Mouse (Mus musculus): ENCODE results near the gene Odf3b. TPM values are rescaled to one million over a fixed set of nuclear protein-coding genes. Genes with fewer than 3 reads are reported as not detected.

Odf3b gene
- total and polyA plus RNA-seq, 2 experiments from 2014 or later: 5.0 to 9.9 TPM

DNA sequence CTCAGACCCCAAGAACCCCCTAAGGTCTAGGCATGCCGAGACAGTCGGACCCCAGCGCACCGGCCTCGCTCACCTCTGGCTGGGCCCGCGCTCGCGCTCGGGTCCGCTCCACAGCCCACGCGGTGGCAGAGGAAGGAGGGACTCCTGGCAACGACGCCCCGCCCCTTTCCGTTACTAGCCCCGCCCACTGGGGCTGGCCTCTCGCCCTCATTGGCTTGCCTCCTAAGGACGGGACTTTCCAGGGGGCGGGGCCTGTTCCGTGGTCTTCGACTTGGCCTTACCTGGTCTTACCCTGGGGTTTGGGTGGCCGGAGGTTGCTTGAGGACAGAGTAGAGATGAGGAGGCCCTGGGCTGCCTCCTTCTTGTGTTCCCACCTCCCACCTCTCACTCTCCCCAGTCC, 31.0 kb upstream of the Odf3b start, which contains the start of gene Syce3:
TSS of gene Syce3 (minus strand) at position 386 of the 400 bp plus-strand sequence.
- 92% methylated on average over 24 of the region's 24 CpGs for WGBS
- Histone ChIP-seq H3K4me2 (ENCODE audit: low read depth) (no peak within 1 kb of the TSS), H3K9me3 (ENCODE audit: low read length) (peaks cover 5% of the 10 kb centered on the region; the same call in 1 of the 2 replicates), H3K4me3 (ENCODE audit: low read depth, low read length) (no peak within 1 kb of the TSS), H3K36me3 (ENCODE audit: insufficient read depth) (no peaks in the 10 kb centered on the region), H3K27ac (ENCODE audit: low read depth, low read length) (no peak within 1 kb of the TSS), H3K9ac (no peak within 1 kb of the TSS), H3K4me1 (ENCODE audit: insufficient read depth) (no peaks in the 10 kb centered on the region), H3K27me3 (ENCODE audit: insufficient read depth, low read length) (no peaks in the 10 kb centered on the region)
- ATAC-seq (no peak), DNase-seq (no peak)
- TF ChIP-seq CTCF (IDR thresholded peaks at IDR 0.05; ENCODE audit: low read depth): no peak

DNA sequence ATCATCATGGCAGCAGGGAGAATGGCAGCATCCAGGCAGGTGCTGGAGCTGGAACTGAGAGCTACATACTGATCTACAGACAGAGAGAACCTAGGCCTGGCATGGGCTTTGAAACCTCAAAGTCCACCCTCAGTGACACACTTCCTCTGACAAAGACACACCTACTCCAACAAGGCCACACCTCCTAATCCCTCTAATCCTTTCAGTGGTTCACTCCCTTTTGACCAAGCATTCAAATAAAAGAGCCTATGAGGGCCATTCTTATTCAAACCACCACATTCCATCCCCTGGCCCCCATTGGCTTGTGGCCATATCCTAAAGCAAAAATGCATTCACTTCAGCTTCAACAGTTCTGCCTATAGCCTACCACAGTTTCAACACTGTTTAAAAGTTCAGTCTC, 27.6 kb upstream of the Odf3b start:
- no peaks in the 10 kb centered on the region for H3K4me1 ChIP-seq (ENCODE audit: insufficient read depth)
- H3K36me3 ChIP-seq (ENCODE audit: insufficient read depth): no peaks in the 10 kb centered on the region
- H3K4me2 ChIP-seq (ENCODE audit: low read depth): no peak overlapping the region
- H3K4me3 ChIP-seq (ENCODE audit: low read depth, low read length): no peak overlapping the region
- no peak overlapping the region for H3K27ac ChIP-seq (ENCODE audit: low read depth, low read length)
- no peaks in the 10 kb centered on the region for H3K27me3 ChIP-seq (ENCODE audit: insufficient read depth, low read length)
- DNase-seq (no peak), ATAC-seq (no peak)
- no peak overlapping the region for H3K9ac ChIP-seq
- peaks cover 5% of the 10 kb centered on the region; the same call in 1 of the 2 replicates for H3K9me3 ChIP-seq (ENCODE audit: low read length)
- no peak for TF ChIP-seq CTCF (IDR thresholded peaks at IDR 0.05; ENCODE audit: low read depth)

DNA sequence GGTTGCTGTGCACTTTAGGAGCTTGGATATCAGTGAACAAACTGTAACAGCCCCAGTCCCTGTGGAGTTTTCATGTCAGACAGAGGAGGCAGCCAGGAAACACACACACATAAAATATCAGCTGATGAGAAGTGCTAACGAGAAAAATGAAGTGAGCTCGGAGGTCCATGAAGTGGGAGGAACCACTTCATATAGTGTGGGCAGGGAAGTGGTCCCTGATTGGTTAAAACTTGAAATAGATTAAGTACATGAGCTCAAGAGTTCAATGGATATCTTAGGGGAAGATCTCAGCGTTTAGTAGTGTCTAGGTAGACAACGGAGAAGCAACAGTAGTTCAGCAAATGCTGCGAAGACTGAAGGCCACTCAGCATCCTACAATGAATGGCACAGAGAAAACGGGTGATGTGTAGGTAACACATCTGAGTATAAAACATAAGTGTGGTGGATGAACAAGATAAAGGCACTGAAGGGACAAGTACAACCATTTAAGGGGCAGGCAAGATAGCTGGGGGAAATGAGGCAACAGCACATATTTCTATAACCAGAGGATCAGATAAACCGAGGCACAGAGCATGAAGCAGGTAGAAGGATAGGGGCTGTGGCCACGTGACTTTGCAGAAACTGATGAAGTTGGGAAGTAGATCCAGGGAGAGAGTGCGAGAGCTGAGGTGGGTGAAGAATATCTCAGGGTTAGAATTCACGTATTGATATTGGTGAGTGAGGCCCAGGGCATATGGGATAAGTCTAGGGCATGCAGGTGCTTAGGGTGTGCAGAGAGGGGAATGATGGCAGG, 25.9 kb upstream of the Odf3b start:
- no peak overlapping the region for H3K9ac ChIP-seq
- H3K4me3 ChIP-seq (ENCODE audit: low read depth, low read length): no peak overlapping the region
- 82% methylated on average over 10 of the region's 10 CpGs for WGBS
- H3K4me1 ChIP-seq (ENCODE audit: insufficient read depth): no peaks in the 10 kb centered on the region
- ATAC-seq (no peak), DNase-seq (no peak)
- no peak overlapping the region for H3K4me2 ChIP-seq (ENCODE audit: low read depth)
- no peak for TF ChIP-seq CTCF (IDR thresholded peaks at IDR 0.05; ENCODE audit: low read depth)
- peaks cover 5% of the 10 kb centered on the region; the same call in 1 of the 2 replicates for H3K9me3 ChIP-seq (ENCODE audit: low read length)
- H3K27ac ChIP-seq (ENCODE audit: low read depth, low read length): no peak overlapping the region
- no peaks in the 10 kb centered on the region for H3K36me3 ChIP-seq (ENCODE audit: insufficient read depth)
- H3K27me3 ChIP-seq (ENCODE audit: insufficient read depth, low read length): no peaks in the 10 kb centered on the region

DNA sequence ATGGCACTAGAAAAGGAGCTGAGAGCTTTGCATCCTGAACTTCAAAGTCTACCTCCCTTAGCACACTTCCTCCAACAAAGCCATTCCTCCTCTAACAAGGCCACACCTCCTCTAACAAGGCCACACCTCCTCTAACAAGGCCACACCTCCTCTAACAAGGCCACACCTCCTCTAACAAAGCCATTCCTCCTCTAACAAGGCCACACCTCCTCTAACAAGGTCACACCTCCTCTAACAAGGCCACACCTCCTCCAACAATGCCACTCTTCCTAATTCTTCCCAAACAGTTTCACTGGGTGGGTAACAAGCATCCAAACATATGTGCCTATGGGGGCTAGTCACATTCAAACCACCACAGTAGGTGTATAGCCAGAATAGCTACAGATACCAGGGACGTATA, 23.4 kb upstream of the Odf3b start:
- H3K4me2 ChIP-seq (ENCODE audit: low read depth): no peak overlapping the region
- no peak overlapping the region for H3K4me3 ChIP-seq (ENCODE audit: low read depth, low read length)
- H3K9me3 ChIP-seq (ENCODE audit: low read length): no peaks in the 10 kb centered on the region
- no peak for DNase-seq
- ATAC-seq: no peak
- no peak overlapping the region for H3K27ac ChIP-seq (ENCODE audit: low read depth, low read length)
- no peaks in the 10 kb centered on the region for H3K4me1 ChIP-seq (ENCODE audit: insufficient read depth)
- no peaks in the 10 kb centered on the region for H3K36me3 ChIP-seq (ENCODE audit: insufficient read depth)
- no peak overlapping the region for H3K9ac ChIP-seq
- TF ChIP-seq CTCF (IDR thresholded peaks at IDR 0.05; ENCODE audit: low read depth): no peak
- no peaks in the 10 kb centered on the region for H3K27me3 ChIP-seq (ENCODE audit: insufficient read depth, low read length)
- 94% methylated on average over 1 of the region's 1 CpGs for WGBS

DNA sequence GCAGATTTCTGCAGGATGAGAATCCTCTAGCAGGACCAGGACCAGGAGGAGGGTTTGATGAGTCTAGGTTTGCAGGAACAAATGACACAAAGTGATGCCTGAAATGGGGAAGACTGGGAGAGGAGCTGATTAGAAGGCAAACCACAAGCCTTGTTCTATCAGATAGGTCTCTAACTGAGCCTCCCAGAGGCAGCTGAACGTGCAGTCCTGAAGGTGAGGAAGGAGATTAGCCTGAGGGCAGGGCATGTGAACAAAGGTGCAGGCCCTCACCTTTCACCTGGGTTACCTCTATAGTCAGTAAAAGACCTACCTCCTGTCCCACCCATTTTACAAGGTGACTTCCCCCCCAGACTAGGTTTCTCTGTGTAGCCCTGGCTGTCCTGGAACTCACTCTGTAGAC, 20.6 kb upstream of the Odf3b start:
- Histone ChIP-seq H3K27ac (ENCODE audit: low read depth, low read length) (no peak overlapping the region), H3K4me3 (ENCODE audit: low read depth, low read length) (no peak overlapping the region), H3K9me3 (ENCODE audit: low read length) (no peaks in the 10 kb centered on the region), H3K4me1 (ENCODE audit: insufficient read depth) (no peaks in the 10 kb centered on the region), H3K36me3 (ENCODE audit: insufficient read depth) (no peaks in the 10 kb centered on the region), H3K9ac (no peak overlapping the region), H3K27me3 (ENCODE audit: insufficient read depth, low read length) (no peaks in the 10 kb centered on the region), H3K4me2 (ENCODE audit: low read depth) (no peak overlapping the region)
- 55% methylated on average over 1 of the region's 1 CpGs for WGBS
- no peak for DNase-seq
- ATAC-seq: no peak
- no peak for TF ChIP-seq CTCF (IDR thresholded peaks at IDR 0.05; ENCODE audit: low read depth)

DNA sequence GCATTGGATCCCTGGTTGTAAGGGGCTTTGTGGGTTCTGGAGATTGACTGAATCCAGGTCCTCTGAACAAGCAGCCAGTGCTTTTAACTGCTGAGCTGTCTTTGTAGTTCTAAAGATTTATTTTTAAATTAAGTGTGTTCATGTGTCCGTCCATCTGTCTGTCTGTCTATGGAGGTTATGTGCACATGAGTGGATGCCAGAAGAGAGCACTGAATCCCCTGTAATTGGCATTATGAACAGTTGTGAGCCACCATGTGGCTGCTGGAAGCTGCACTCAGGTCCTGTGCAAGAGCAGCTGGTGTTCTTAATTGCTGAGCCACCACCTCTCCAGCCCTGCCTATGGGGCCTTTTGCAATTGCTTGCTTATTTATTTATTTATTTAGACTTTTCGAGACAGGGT, 19.1 kb upstream of the Odf3b start:
- Histone ChIP-seq H3K9me3 (ENCODE audit: low read length) (no peaks in the 10 kb centered on the region), H3K9ac (no peak overlapping the region), H3K27me3 (ENCODE audit: insufficient read depth, low read length) (no peaks in the 10 kb centered on the region), H3K36me3 (ENCODE audit: insufficient read depth) (no peaks in the 10 kb centered on the region), H3K4me1 (ENCODE audit: insufficient read depth) (no peaks in the 10 kb centered on the region), H3K4me2 (ENCODE audit: low read depth) (no peak overlapping the region), H3K4me3 (ENCODE audit: low read depth, low read length) (no peak overlapping the region), H3K27ac (ENCODE audit: low read depth, low read length) (no peak overlapping the region)
- no peak for ATAC-seq
- no peak for DNase-seq
- 55% methylated on average over 2 of the region's 2 CpGs for WGBS
- no peak for TF ChIP-seq CTCF (IDR thresholded peaks at IDR 0.05; ENCODE audit: low read depth)

DNA sequence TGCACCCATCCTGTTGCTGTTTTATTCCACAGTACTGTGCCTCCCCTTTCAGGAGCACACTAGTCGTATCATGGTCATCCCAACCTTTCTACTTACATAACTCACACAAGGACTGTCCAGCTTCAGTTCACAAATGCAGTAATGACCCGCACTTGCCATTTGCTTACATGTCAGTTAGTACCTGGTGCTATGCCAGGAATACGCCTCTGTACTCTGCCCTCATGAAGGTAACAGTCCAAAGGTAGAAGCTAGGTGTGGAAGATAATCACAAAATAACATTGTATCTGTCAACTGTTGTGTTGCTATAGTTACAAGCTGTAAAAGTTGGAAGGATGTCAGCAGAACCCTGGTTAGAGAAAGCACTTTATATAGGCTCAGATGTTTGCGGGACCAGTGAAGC, 17.8 kb upstream of the Odf3b start:
- DNase-seq: no peak

More for the DNA sequence above, 17.8 kb upstream of the Odf3b start:
- no peak overlapping the region for H3K4me2 ChIP-seq (ENCODE audit: low read depth)
- no peak for TF ChIP-seq CTCF (IDR thresholded peaks at IDR 0.05; ENCODE audit: low read depth)
- no peaks in the 10 kb centered on the region for H3K4me1 ChIP-seq (ENCODE audit: insufficient read depth)
- WGBS: 85% methylated on average over 4 of the region's 4 CpGs
- H3K9ac ChIP-seq: no peak overlapping the region
- no peak for ATAC-seq
- no peak overlapping the region for H3K4me3 ChIP-seq (ENCODE audit: low read depth, low read length)
- H3K9me3 ChIP-seq (ENCODE audit: low read length): no peaks in the 10 kb centered on the region
- no peak overlapping the region for H3K27ac ChIP-seq (ENCODE audit: low read depth, low read length)
- H3K36me3 ChIP-seq (ENCODE audit: insufficient read depth): no peaks in the 10 kb centered on the region
- H3K27me3 ChIP-seq (ENCODE audit: insufficient read depth, low read length): no peaks in the 10 kb centered on the region

All from forebrain, postnatal 0 days (tissue).